Mouse (Mus musculus) heart, postnatal 36 days (tissue): ENCODE measurements around the gene Gpr4. TPM values are rescaled to one million over a fixed set of nuclear protein-coding genes. Genes with fewer than 3 reads are reported as not detected.

Experiments used
- DNase-seq, 2 experiments: peaks; one replicate each; pipeline ENCODE4 v3.0.0; 2021 to 2022
- intact Hi-C: fragments of 180-260 bp; cut with DNase I; formaldehyde crosslinking; loops from one replicate; pipeline ENCODE4 v1.15.1; 2025
- total RNA-seq, 2 experiments: library from RNA; stranded (reverse); gene quantifications; 2 replicates each; pipeline ENCODE4 v1.2.3; 2021

Gene Gpr4
- total RNA-seq, 2 experiments from 2014 or later = 7.9 to 10.6 TPM

GRCm38 (mm10) chr7:19226817-19227797 lies 14.8 kb downstream of the Gpr4 start:
- peak in 1 of 2 experiments; percentile 44 for DNase-seq
- intact Hi-C loops = loop anchor here (2.0 to 5.0 kb wide), 2 partner anchors 14 to 135 kb away; partner anchors contain the start of gene Gpr4

- peak; percentile 98 to 99 for DNase-seq
- intact Hi-C loops = loop anchor here (2.0 to 5.0 kb wide), 2 partner anchors 15 to 134 kb away; partner anchors contain the start of gene Gpr4
Measured at GRCm38 (mm10) chr7:19227883-19228792, 15.8 kb downstream of the Gpr4 start, which contains the start of gene Opa3. Gene Opa3, plus strand, starts transcription at chr7:19228334.

DNA sequence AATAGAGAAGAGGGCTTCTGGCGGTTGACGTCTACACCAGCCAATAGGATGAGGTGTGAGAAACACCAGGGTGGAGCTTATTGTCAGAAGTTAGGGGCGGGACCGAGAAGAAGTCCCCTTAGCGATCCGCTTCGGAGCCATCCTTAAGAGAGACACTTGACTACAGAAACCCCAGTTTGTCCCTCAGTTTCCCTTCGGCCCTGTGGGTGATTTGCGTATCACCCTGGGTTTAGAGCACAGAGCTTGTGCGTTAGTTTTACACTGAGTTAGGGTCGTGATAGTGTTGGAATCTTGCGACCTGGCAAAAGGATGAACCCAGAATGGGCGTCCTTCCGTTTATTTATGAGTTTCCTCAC lies 16.4 kb downstream of the Gpr4 start:
- intact Hi-C loops = loop anchor here (5.0 kb wide), 1 partner anchor 134 kb away; no protein-coding TSS in a partner anchor
- no peak for DNase-seq

- intact Hi-C loops = loop anchor here (5.0 kb wide), 1 partner anchor 133 kb away; no protein-coding TSS in a partner anchor
- no peak for DNase-seq
Measured at GRCm38 (mm10) chr7:19229404-19229803, 17.1 kb downstream of the Gpr4 start.

DNA sequence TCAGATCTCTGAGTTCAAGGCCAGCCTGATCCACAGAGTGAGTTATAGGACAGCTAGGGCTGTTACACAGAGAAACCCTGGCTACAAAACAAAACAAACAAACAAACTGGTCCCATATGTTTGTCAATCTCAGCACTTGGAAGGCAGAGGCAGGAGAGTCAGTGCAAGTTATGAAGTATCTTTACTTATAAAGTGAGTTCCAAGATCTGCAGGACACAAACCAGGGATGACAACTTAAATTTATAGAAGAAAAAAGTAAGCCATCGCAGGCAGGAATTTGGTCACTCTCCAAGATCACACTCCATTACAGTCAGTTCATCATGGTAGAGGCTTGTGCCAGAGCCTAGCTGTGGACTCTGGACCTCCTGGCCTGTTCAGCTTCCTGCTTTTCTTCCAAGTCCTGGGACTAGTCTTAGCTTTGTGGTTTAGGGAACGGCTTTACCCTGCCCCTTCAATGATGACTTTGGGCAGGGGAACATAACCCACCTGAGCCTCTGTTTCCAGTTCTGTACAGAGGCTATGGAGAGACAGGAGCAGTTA lies 17.8 kb downstream of the Gpr4 start:
- intact Hi-C loops = no loop called here

DNA sequence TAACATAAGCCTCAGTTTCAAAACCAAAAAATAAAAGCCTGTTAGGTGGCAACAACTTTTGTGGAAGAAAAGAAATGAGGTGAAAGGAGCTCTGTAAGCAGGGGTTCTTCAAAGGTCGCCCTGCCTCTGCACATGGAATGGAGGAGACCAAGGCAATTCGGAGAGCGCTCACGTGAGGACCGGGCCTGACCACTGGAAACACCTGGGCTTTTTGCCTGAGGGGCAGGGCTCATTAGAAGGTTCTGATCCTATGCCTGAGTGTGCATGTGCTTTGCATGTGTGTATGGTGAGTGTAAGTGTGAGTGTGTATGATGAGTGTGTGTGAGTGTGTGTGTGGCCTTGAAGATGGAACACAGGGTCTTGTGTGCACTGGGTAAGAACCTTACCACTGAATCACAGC lies 18.6 kb downstream of the Gpr4 start:
- DNase-seq = no peak
- intact Hi-C loops = no loop called here

More for the DNA sequence above, 17.8 kb downstream of the Gpr4 start:
- no peak for DNase-seq

GRCm38 (mm10) chr7:19231849-19232248 lies 19.5 kb downstream of the Gpr4 start:
- DNase-seq = no peak
- intact Hi-C loops = no loop called here

- no peak for DNase-seq
- intact Hi-C loops = loop anchor here (5.0 kb wide), 1 partner anchor 123 kb away; the partner anchor contains the start of genes Cd3eap and Ppp1r13l
Measured at GRCm38 (mm10) chr7:19234652-19235051, 22.3 kb downstream of the Gpr4 start.

GRCm38 (mm10) chr7:19235092-19235671 lies 22.8 kb downstream of the Gpr4 start:
- DNase-seq = no peak
- intact Hi-C loops = loop anchor here (5.0 kb wide), 1 partner anchor 122 kb away; the partner anchor contains the start of genes Cd3eap and Ppp1r13l

DNA sequence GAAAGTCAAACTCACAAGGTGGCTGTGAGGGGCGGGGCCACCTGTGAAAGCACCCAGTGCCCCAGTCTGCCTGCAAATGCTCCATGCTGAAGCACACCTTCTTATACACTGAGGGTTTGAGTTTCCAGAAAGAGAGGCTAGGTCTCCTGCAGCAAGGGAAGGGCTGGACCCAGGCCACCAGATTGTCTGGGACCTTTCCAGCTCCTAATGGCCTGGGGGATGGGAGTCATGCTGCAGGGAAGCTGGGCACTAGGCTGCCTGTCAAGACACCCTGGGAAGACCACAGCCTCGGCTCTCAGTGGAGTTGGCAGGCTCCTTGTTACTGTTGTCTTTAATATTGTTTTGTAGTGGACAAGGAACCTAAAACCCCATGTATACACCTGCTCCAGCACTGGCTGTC lies 24.1 kb downstream of the Gpr4 start:
- peak; percentile 39 to 46 for DNase-seq
- intact Hi-C loops = loop anchor here (5.0 kb wide), 1 partner anchor 121 kb away; the partner anchor contains the start of genes Cd3eap and Ppp1r13l

DNA sequence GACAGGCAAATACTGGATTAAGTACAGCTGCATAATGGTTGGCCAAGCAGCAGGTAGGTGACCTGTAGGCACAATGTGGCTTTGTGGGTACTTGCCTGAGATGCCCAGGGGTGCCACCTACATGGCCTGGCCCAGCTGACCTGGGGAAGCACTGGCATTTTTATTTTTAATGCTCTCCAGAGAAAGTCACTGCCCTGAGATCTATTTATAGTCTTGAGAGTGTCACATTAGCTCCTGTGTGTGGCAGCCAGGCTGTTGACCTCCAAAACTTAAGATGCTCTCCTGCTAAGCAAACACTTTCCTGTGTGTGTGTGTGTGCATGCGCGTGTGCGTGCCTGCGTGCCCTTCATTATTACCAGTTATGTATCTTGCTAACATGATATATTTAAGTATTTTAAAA lies 26.0 kb downstream of the Gpr4 start:
- DNase-seq = peak in 1 of 2 experiments; percentile 22
- intact Hi-C loops = loop anchor here (5.0 kb wide), 1 partner anchor 119 kb away; the partner anchor contains the start of genes Cd3eap and Ppp1r13l

DNA sequence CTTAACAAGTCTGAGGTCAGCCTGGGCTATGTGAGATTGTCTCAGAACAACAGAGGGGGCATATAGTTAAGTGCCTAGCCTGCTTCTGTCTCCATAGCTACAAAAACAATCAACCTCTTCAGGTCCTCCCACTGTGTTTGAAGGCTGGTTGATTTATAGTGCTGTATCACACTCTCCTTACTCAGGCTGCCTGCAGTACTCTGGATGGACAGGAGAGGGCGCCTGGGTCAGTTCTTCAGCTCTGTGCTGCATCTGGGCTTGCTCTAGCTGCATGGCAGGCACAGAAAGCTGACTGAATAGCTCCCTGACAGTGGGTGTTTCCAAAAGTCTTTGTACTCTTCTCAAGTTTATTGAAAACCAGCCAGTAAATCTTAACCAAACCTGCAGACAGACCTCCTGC lies 27.1 kb downstream of the Gpr4 start:
- intact Hi-C loops = loop anchor here (1.0 to 5.0 kb wide), 3 partner anchors 44 to 118 kb away; partner anchors contain the start of genes Cd3eap and Ppp1r13l
- DNase-seq = peak; percentile 89 to 96

DNA sequence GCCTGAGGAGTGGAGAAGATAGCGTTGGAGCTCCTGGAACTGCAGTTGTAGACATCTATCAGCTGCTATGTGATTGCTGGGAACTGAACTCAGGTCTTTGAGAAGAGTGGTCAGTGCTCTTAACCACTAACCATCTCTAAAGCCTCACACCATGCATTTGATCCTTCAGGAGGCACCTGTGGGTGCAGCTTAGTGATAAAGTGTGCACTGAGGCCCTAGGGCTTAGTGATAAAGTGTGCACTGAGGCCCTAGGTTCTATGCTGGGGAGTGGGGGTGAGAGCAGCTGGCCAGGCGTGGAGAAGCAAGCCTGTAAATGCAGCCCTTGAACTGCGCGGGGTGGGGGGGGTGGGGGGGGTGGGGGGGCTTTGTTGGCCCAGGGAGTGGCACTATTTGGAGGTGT lies 27.6 kb downstream of the Gpr4 start:
- DNase-seq = no peak
- intact Hi-C loops = loop anchor here (1.0 to 5.0 kb wide), 4 partner anchors 17 to 117 kb away; partner anchors contain the start of genes Cd3eap and Ppp1r13l

DNA sequence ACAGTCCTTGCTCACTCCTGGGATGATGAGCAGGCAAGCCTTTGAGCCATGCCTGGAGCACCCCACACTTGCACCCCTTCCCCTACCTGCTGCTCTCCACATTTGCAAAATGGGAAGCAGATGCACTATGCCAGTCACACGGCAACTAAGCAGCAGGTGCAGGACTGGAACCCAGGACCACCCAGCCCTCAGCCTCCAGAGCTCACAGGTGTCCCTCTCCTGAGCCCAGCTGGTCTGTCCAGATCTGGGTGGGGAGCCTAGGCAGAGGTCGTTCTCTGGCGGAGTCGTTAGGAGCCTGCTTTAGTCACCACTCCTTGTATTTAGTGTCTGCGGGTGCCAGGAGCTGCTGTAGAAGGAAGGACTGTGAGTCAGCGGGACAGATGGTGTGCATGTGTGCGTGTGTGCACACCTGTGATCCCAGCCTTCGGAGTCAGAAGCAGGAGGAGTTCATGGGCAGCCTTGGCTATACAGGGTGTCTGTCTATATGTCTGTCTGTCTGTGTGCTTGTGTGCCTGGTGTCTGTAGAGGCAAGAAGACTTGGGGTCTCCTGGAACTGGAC lies 28.6 kb downstream of the Gpr4 start:
- intact Hi-C loops = loop anchor here (2.0 kb wide), 1 partner anchor 16 kb away; no protein-coding TSS in a partner anchor
- no peak for DNase-seq

GRCm38 (mm10) chr7:19242005-19242404 lies 29.7 kb downstream of the Gpr4 start:
- DNase-seq = no peak
- intact Hi-C loops = no loop called here

DNA sequence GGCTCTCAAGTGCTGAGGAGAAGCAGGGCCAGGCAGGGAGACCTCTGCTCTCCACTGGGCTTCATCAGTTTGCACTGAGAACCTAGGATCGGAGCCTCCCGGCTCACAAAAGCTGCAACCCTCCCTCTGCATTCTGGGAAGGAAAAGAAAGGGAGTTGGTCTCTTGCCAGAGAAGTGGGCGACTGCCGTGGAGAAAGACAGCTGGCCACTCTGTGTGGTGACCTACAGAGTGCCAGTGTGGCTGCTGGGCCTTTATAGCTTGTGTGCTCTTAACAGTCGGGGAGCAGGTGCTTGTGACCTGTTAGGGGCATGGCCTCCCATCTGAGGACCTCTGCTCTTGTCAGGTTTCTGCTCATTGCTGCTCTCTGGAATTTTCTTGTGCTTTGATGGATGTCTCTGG lies 31.5 kb downstream of the Gpr4 start:
- intact Hi-C loops = no loop called here
- DNase-seq = no peak

DNA sequence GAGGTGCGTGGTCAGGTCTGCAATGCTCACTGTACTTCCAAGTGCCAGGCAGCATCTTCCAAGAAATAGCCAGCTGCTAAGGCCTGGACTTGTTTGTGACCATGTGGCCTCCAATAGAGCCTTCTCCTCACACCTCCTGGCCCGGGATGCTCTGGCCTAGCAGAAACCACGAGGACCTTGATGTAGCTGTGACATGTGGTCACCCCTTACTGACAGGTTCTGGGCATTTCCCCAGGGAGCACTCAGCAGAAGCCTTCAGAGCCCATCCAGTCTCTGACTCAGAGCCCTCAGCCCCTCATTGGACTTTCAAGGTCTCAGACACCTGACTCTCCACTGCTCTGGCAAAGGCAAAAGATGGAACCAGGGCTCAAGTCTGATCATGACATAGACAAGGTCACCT lies 32.7 kb downstream of the Gpr4 start:
- DNase-seq = no peak
- intact Hi-C loops = no loop called here

DNA sequence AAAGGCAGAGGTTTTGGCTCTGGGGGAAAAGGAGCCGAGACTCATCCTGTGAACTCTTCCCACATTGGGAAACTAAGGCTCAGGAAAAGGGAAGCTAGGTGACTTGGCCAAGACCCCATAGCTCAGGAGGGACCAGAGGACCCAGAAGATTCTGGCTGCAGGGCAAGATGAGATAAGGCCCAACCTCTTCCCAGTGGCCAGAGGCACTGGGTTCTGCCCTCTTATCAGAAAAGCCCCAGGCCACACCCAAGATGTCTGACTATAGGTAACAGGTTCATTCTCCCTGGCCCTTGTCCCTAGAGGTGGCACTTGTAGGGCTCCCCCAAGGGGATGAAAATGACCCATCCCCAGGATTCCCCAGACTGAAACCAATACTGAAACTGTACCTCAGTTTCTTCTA lies 34.5 kb downstream of the Gpr4 start:
- DNase-seq = no peak
- intact Hi-C loops = no loop called here

DNA sequence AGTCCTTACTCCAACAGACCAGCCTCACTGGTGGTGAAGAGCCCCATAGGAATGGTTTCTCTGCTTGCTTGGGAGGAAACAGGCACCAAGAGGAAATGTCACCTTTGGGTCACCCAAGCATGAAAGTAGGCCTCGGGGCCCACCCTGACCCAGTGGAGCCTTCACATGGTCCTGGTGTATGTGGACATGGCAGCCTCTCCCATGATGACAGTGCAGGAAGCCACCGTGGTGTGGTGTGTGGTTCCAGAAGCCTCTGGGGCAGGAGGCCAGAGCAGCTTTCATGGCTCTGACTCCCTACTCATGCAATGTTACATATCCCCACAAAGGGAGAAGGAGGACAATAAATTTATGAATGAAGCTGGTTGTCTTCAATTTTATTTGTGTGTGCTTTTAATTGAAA lies 35.2 kb downstream of the Gpr4 start:
- intact Hi-C loops = no loop called here
- no peak for DNase-seq
